Mouse (Mus musculus) liver, embryonic 15.5 days (tissue): Measurements from ENCODE around the gene Ndfip2. TPM values are rescaled to one million over a fixed set of nuclear protein-coding genes. Genes with fewer than 3 reads are reported as not detected.

Source experiments
- ATAC-seq: fragments of 200-750 bp; cut with Nextera tagmentation; 2 replicates; pipeline ENCODE4 v1.8.0; 2017; ENCODE audit warnings: moderate number of reproducible peaks, mild to moderate bottlenecking, moderate library complexity; ENCODE audit not compliant: insufficient read depth
- H3K27ac ChIP-seq: fragments of 300-500 bp; sonication (generic); replicated peaks from 2 replicates; pipeline ENCODE4 v1.5.1; 2015; ENCODE audit warnings: mild to moderate bottlenecking, inconsistent platforms
- H3K27me3 ChIP-seq: fragments of 300-500 bp; sonication (generic); 2 replicates; pipeline ENCODE4 v1.6.1; 2015; ENCODE audit warnings: mild to moderate bottlenecking, inconsistent platforms
- H3K36me3 ChIP-seq: fragments of 300-500 bp; sonication (generic); replicated peaks from 2 replicates; pipeline ENCODE4 v1.6.1; 2015; ENCODE audit warnings: moderate library complexity, mild to moderate bottlenecking, inconsistent platforms
- H3K4me1 ChIP-seq: fragments of 300-500 bp; sonication (generic); replicated peaks from 2 replicates; pipeline ENCODE4 v1.6.1; 2015; ENCODE audit warnings: inconsistent platforms
- H3K4me2 ChIP-seq: fragments of 300-500 bp; sonication (generic); 2 replicates; pipeline ENCODE4 v1.6.1; 2015; ENCODE audit warnings: moderate library complexity, mild to moderate bottlenecking, inconsistent platforms
- H3K4me3 ChIP-seq: fragments of 300-500 bp; sonication (generic); replicated peaks from 2 replicates; pipeline ENCODE4 v1.5.1; 2015; ENCODE audit warnings: mild to moderate bottlenecking, inconsistent platforms
- H3K9ac ChIP-seq: fragments of 300-500 bp; sonication (generic); 2 replicates; pipeline ENCODE4 v1.6.1; 2015; ENCODE audit warnings: moderate library complexity, mild to moderate bottlenecking, inconsistent platforms
- H3K9me3 ChIP-seq: fragments of 300-500 bp; sonication (generic); replicated peaks from 2 replicates; pipeline ENCODE4 v1.6.1; 2016; ENCODE audit warnings: inconsistent platforms
- WGBS: fragments of 180-500 bp; shearing (Covaris S2); methylation state at CpG from one replicate; pipeline ENCODE4 v1.1.7; 2015; ENCODE audit warnings: mixed read lengths; ENCODE audit not compliant: insufficient replicate concordance; 5-methylcytosine and 5-hydroxymethylcytosine counted together
- polyA plus RNA-seq: library from polyadenylated mRNA; unstranded; fragments of >200 nt; fragmentation: Nextera tagmentation; extraction: Ambion mirVana; gene quantifications from 2 replicates; pipeline ENCODE4 v1.2.1, GENCODE M21; 2015

Gene Ndfip2
- polyA plus RNA-seq, 1 experiment from 2014 or later: 25.5 TPM

- Histone ChIP-seq H3K4me3 (no peak overlapping the region), H3K27ac (no peak overlapping the region), H3K27me3 (no peaks in the 10 kb centered on the region; the same call in 1 of the 2 replicates), H3K36me3 (no peaks in the 10 kb centered on the region), H3K9ac (no peak overlapping the region), H3K4me2 (no peak overlapping the region), H3K4me1 (0 out of 2 replicates have a peak, but pooled peaks cover 4% of the 10 kb centered on the region), H3K9me3 (no peaks in the 10 kb centered on the region)
- 53% methylated on average over 7 of the region's 7 CpGs for WGBS
- no peak for ATAC-seq
Observed at GRCm38 (mm10) chr14:105253304-105253703, 5.1 kb upstream of the Ndfip2 start.

GRCm38 (mm10) chr14:105254401-105254800 is 4.0 kb upstream of the Ndfip2 start:
- no peak overlapping the region for H3K27ac ChIP-seq
- 67% methylated on average over 5 of the region's 5 CpGs for WGBS
- H3K4me3 ChIP-seq: no peak overlapping the region

GRCm38 (mm10) chr14:105255620-105256019 is 2.8 kb upstream of the Ndfip2 start:
- Histone ChIP-seq H3K9ac (no peak overlapping the region), H3K27me3 (no peaks in the 10 kb centered on the region; the same call in 1 of the 2 replicates), H3K4me1 (peaks cover 11% of the 10 kb centered on the region; the same call in 1 of the 2 replicates), H3K9me3 (no peaks in the 10 kb centered on the region), H3K27ac (no peak overlapping the region), H3K4me2 (no peak overlapping the region), H3K36me3 (no peaks in the 10 kb centered on the region), H3K4me3 (no peak overlapping the region)
- ATAC-seq: no peak
- 75% methylated on average over 7 of the region's 7 CpGs for WGBS

More at GRCm38 (mm10) chr14:105254401-105254800, 4.0 kb upstream of the Ndfip2 start:
- H3K27me3 ChIP-seq: no peaks in the 10 kb centered on the region; the same call in 1 of the 2 replicates
- ATAC-seq: no peak
- peaks cover 11% of the 10 kb centered on the region; the same call in 1 of the 2 replicates for H3K4me1 ChIP-seq
- H3K4me2 ChIP-seq: no peak overlapping the region
- H3K9me3 ChIP-seq: no peaks in the 10 kb centered on the region
- H3K9ac ChIP-seq: no peak overlapping the region
- no peaks in the 10 kb centered on the region for H3K36me3 ChIP-seq

DNA sequence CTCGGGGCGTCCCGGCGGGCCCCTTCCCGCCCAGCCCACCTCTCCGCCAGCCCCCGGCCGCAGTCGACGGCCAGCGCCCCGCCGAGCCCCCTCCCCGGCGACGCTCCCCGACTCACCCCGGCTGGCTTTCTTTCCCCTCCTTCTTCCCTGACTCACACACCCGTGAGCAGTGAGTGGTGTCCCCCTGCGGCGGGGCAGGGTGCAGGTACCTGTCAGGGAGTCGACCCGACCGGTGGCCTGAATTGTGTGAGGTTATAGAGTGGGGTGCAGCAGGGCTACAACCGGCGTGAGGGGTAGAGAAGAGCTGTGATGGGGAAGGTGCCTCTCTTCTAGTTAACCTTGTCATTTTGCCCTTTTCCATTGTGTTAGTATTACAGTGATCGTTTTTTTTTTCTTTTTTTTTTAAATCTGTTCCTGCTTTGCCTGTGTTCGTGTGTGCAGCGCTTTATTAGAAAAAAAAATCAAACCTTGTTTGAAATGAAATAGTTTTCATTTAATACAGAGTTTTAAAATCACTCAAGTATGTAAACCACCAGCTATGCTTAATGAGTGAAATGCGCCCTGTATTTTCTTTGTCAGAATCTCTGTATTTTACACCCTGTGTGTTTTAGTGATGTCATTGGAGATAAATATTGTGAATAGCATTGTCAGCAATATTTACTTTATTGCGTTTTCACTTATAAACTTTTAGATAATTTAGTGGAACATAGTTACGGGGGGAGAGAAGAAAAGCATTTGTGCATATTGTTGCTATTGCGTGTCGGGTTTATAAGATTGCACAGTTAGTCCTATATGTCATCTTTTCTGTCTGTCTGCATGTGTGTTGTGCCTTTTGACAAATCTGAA is 885 bp downstream of the Ndfip2 start:
- peaks cover 11% of the 10 kb centered on the region; the same call in 1 of the 2 replicates for H3K4me1 ChIP-seq
- peak overlapping the region; percentile 81 for H3K9ac ChIP-seq
- no peaks in the 10 kb centered on the region for H3K36me3 ChIP-seq
- H3K27ac ChIP-seq: peak overlapping the region; percentile 85
- WGBS: 12% methylated on average over 30 of the region's 34 CpGs
- H3K27me3 ChIP-seq: no peaks in the 10 kb centered on the region; the same call in 1 of the 2 replicates
- no peaks in the 10 kb centered on the region for H3K9me3 ChIP-seq
- ATAC-seq: peak; percentile 62
- H3K4me3 ChIP-seq: peak overlapping the region; percentile 81
- peak overlapping the region; percentile 93 for H3K4me2 ChIP-seq

DNA sequence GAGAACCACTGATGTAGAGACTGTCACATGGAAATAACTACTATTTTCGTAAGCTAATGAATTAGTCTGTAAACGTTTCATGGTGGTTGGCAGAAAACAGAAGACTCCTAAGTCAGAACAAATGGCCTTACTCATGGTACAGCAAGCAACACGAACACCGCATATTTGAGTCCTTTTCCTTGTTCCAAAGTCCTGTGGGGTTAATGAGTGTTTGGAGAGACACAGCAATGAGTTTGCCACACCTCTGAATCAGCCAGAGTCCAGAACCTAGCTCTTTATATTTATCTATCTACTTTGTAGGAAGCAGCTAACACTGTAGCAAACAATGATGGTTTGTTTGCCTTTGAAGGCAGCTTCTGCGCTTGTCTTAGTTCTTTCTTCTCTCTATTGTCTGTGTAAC is 4.5 kb downstream of the Ndfip2 start:
- H3K27ac ChIP-seq: peak overlapping the region; percentile 48; the same call in 1 of the 2 replicates
- H3K4me3 ChIP-seq: no peak overlapping the region
- H3K4me1 ChIP-seq: peaks cover 10% of the 10 kb centered on the region; the same call in 1 of the 2 replicates
- H3K36me3 ChIP-seq: no peaks in the 10 kb centered on the region
- H3K4me2 ChIP-seq: 0 out of 2 replicates have a peak overlapping the region, but pooled peaks have one; percentile 6
- H3K27me3 ChIP-seq: no peaks in the 10 kb centered on the region
- WGBS: 67% methylated on average over 5 of the region's 5 CpGs
- H3K9me3 ChIP-seq: no peaks in the 10 kb centered on the region
- 0 out of 2 replicates have a peak, but pooled peaks have one; percentile 19 for ATAC-seq
- H3K9ac ChIP-seq: no peak overlapping the region

- H3K4me2 ChIP-seq: peak overlapping the region; percentile 29
- H3K9ac ChIP-seq: no peak overlapping the region
- no peaks in the 10 kb centered on the region for H3K9me3 ChIP-seq
- H3K4me1 ChIP-seq: no peaks in the 10 kb centered on the region
- H3K27ac ChIP-seq: 0 out of 2 replicates have a peak overlapping the region, but pooled peaks have one; percentile 19
- H3K4me3 ChIP-seq: no peak overlapping the region
- no peaks in the 10 kb centered on the region for H3K27me3 ChIP-seq
- whole genome bisulfite sequencing: 62% methylated on average over 6 of the region's 6 CpGs
- no peak for ATAC-seq
- H3K36me3 ChIP-seq: no peaks in the 10 kb centered on the region
Observed at GRCm38 (mm10) chr14:105267095-105267494, 8.7 kb downstream of the Ndfip2 start.

DNA sequence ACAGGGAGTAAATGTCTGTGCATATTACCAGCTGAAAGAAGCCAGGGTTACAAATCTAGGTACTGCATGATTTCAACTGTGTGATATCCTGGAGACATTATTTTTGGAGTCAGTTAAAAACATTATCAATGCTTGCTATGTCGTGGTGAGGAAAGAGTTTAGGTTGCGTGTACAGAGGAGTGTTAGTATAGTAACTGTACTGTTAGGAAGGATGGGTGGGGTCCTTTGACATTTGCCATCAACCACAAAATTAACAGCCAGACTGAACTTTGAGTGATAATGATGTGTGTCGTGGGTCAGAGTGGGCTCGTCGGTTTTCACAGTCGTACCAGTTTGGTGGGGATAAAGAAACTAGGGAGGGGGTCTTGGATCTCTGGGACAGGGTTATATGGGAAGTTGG is 13.7 kb downstream of the Ndfip2 start:
- no peak overlapping the region for H3K27ac ChIP-seq
- H3K9ac ChIP-seq: no peak overlapping the region
- no peak overlapping the region for H3K4me2 ChIP-seq
- H3K27me3 ChIP-seq: no peaks in the 10 kb centered on the region
- no peak overlapping the region for H3K4me3 ChIP-seq
- 32% methylated on average over 6 of the region's 6 CpGs for WGBS
- no peaks in the 10 kb centered on the region for H3K36me3 ChIP-seq
- ATAC-seq: no peak
- 0 out of 2 replicates have a peak, but pooled peaks cover 5% of the 10 kb centered on the region for H3K4me1 ChIP-seq
- no peaks in the 10 kb centered on the region for H3K9me3 ChIP-seq

- 54% methylated on average over 4 of the region's 4 CpGs for WGBS
- no peak overlapping the region for H3K9ac ChIP-seq
- ATAC-seq: no peak
Observed at GRCm38 (mm10) chr14:105272539-105272938, 14.2 kb downstream of the Ndfip2 start.

GRCm38 (mm10) chr14:105275196-105275595 is 16.8 kb downstream of the Ndfip2 start:
- H3K4me2 ChIP-seq: no peak overlapping the region
- no peak overlapping the region for H3K27ac ChIP-seq
- no peak overlapping the region for H3K9ac ChIP-seq
- no peaks in the 10 kb centered on the region for H3K9me3 ChIP-seq
- WGBS: 58% methylated on average over 5 of the region's 5 CpGs
- no peak overlapping the region for H3K4me3 ChIP-seq
- H3K4me1 ChIP-seq: 0 out of 2 replicates have a peak, but pooled peaks cover 5% of the 10 kb centered on the region
- no peaks in the 10 kb centered on the region for H3K36me3 ChIP-seq
- H3K27me3 ChIP-seq: no peaks in the 10 kb centered on the region
- ATAC-seq: no peak

More at GRCm38 (mm10) chr14:105272539-105272938, 14.2 kb downstream of the Ndfip2 start:
- Histone ChIP-seq H3K4me1 (0 out of 2 replicates have a peak, but pooled peaks cover 5% of the 10 kb centered on the region), H3K4me3 (no peak overlapping the region), H3K27ac (no peak overlapping the region), H3K9me3 (no peaks in the 10 kb centered on the region), H3K4me2 (no peak overlapping the region), H3K36me3 (no peaks in the 10 kb centered on the region), H3K27me3 (no peaks in the 10 kb centered on the region)

GRCm38 (mm10) chr14:105277277-105277676 is 18.9 kb downstream of the Ndfip2 start:
- Histone ChIP-seq H3K36me3 (no peaks in the 10 kb centered on the region), H3K4me2 (no peak overlapping the region), H3K27ac (no peak overlapping the region), H3K4me3 (no peak overlapping the region), H3K9me3 (no peaks in the 10 kb centered on the region), H3K4me1 (0 out of 2 replicates have a peak, but pooled peaks cover 5% of the 10 kb centered on the region), H3K9ac (no peak overlapping the region), H3K27me3 (no peaks in the 10 kb centered on the region)
- no peak for ATAC-seq
- 73% methylated on average over 5 of the region's 5 CpGs for WGBS

DNA sequence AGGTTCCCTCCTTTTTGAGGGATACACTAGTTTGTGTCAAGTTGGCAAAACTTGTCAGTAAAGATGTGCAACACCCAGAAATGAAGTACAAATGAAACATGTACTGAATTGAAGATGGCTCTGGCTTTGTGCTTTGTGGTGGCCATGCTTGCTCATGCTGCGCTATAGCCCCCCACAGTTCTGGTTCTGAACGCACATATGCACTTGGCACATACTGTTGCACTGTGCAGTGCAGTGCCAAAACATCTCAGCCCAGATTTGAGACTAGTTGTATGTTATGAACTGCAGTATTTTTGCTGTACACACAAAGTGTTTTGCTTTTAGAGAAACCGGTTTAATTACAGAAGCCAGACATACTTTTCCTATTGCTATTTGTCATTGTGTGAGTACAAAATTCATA is 25.7 kb downstream of the Ndfip2 start:
- H3K9me3 ChIP-seq: no peaks in the 10 kb centered on the region
- 67% methylated on average over 3 of the region's 3 CpGs for WGBS

More for the DNA sequence above, 25.7 kb downstream of the Ndfip2 start:
- no peak overlapping the region for H3K4me2 ChIP-seq
- ATAC-seq: no peak
- H3K27ac ChIP-seq: no peak overlapping the region
- no peaks in the 10 kb centered on the region for H3K27me3 ChIP-seq
- H3K36me3 ChIP-seq: no peaks in the 10 kb centered on the region
- no peaks in the 10 kb centered on the region for H3K4me1 ChIP-seq
- no peak overlapping the region for H3K4me3 ChIP-seq
- H3K9ac ChIP-seq: no peak overlapping the region
